Mouse (Mus musculus) embryo, embryonic 11 days (tissue): ENCODE measurements at regions not wholly inside any gene's neighbourhood (a gene's known extent, or its start where the extent isn't known, plus 50 kb on each side); places are given as distances from the start of the nearest gene placed in this dataset.

ENCODE experiments used
- DNase-seq: peaks from one replicate; pipeline ENCODE4 v3.0.0-alpha.2; 2015

GRCm38 (mm10) chr4:134990651-134991050, 60.0 kb downstream of the Syf2 start:
- no peak for DNase-seq

GRCm38 (mm10) chr4:134993526-134994122, 62.9 kb downstream of the Syf2 start:
- DNase-seq = no peak

DNA sequence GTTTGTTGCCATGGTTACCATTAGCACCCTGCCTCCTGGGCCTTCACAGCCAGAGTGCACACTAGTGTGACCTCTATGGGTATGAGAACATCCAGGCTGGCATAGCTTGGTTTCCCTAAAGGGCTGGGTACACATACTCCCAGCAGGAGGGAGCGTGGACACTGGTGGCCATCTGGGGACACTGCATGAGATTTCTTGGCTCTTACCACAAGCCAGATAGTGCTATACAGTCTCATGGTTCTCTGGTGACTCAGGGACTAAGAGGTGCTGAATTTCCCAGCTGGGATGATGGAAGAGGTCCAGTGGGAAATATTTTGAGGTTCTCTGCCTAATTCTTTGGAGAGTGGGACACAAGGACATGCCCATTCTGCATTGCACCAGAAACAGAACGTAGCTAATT, 63.5 kb downstream of the Syf2 start:
- DNase-seq = no peak

DNA sequence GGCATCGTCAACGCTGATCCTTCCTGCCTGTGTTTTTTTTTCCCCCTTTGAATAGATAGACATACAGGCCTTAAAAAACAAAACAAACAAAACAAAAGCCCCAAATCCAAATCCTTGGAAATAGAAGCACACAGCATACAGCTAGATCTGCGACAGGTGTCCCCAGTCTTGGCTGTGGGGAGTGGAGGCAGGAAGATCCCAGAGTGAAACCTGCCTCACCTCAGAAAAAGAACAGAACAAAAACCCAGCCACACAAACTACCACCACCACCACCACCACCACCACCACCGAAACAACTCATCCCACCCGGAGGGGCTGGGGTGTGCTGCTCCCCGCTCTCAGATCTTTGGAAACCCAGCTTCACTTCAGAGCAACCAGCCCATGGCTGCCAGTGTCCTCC, 64.0 kb downstream of the Syf2 start:
- no peak for DNase-seq

GRCm38 (mm10) chr4:134995052-134995451, 64.4 kb downstream of the Syf2 start:
- DNase-seq = no peak

DNA sequence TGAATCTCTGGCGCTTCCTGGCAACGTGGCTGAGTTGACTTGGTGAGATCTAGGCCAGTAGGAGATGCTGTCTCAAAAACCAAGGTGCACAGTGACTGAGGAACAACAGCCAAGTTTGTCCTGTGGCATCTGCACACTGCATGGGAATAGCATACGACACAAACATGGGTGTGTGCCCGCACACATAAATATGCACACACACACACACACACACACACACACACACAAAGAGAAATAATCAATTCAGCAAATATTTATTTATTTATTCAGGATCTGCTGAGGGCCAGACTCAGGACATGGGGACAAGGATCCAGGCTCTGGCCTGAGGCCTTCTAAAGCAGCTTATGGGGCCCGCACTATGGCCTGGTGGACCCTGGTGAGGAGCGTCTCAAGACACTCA, 65.4 kb downstream of the Syf2 start:
- DNase-seq = no peak

DNA sequence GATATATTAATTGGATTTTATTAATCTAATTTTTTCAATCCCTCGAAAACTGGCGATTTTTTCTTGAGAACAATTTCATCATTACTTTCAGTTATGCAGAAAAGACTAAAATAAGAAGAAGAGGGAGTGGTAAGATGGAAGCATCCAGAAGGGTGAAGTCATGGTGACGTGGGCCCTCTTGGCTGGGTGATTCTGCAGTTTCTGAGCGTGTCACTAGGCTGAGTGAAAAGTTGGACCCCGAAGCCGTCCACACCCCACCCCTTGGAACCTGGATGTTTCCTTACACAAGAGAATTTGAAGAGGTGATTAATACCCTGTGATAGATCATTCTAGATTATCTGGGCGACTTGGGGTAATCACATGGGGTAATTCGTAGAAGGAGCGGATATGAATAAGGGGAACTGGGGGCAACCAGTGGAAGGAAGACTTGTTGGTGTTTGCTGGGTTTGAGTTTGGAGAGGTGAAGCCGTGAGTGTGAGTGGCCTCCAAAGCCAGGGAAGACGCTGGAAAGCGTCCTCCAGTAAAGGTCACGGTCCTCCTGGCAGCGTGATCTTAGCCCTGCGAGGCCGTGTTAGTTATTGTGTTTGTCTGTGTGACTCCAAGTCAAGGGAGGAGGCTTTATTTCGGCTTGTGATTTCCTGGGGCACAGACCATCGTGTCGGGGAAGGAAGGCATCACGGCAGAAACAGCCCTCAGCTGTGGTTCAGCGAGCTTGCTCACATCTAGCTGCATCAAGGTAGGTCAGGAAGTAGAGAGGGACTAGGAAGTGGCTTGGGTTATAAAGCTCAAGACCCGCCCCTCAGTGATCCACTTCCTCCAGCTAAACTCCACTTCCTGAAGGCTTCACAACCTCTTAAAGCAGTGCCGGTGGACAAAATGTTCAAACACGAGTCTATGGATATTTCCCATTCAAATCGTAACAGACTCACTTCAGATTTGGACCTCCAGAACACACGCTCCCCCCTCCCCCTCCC, 67.0 kb downstream of the Syf2 start:
- no peak for DNase-seq

GRCm38 (mm10) chr4:134998928-134999658, 68.4 kb downstream of the Syf2 start:
- no peak for DNase-seq

GRCm38 (mm10) chr4:135002091-135002925, 71.6 kb downstream of the Syf2 start:
- DNase-seq = peak; percentile 59

DNA sequence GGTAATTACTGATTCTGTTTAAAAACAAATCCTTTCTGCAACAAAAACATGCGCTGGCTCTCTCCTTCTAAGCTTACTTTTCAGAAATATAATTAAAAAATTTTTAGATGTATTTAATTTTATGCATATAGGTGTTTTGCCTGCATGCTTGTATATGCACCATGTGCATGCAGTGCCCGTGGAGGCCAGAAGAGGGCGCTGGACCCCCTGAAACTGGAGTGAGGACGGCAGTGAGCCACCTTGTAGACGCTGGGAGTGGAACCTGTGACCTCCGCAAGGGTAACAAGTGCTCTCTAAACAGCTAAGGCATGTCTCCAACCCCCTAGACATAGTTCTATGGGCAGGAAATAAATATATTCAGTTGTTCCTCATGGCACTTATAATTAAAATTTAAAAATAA, 80.7 kb downstream of the Syf2 start:
- DNase-seq = no peak

DNA sequence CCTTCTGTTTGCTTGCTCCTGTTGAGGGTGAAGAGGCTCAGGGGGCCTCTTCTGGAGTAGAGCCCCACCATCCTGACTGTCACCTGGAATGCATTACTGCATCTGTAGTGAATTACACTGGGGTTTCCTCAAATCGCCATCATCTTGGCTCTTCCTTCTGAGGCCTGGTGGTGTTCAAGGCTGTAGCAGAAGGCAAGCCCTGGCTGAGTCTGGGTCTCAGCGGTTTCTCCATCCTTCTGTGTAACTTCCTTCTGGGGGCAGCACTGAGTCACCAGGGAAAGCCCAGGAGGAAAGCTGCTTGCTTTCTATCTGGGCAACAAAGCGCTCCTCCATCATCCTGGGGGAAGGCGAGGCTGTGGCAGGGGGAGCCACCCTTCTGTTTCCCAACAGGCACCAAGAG, 82.2 kb downstream of the Syf2 start:
- no peak for DNase-seq

- DNase-seq = no peak
Observed at GRCm38 (mm10) chr4:135013932-135014331, 83.2 kb downstream of the Syf2 start.

DNA sequence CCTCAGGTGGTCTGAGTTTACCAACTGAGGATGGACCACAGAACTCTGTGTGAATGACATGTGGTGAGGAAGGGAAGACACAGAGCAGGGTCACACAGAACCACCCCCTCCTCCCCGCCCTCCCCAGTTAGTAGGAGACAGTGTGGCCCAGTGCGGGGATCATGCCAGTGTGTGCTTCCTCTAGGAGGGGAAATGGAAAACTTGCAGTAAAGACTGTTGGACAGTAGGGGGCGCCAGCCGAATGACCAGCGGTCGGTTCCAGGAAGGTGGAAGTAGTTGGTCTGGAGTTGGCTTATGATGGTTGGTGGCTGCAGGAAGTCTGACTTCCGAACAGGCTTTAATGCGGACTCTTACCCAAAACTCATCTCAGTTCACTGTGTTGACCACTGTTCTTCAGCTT, 87.3 kb downstream of the Syf2 start:
- peak; percentile 58 for DNase-seq

GRCm38 (mm10) chr4:135019120-135019519, 88.4 kb downstream of the Syf2 start:
- no peak for DNase-seq

- no peak for DNase-seq
Observed at GRCm38 (mm10) chr4:135020262-135020991, 89.7 kb downstream of the Syf2 start.

- no peak for DNase-seq
Observed at GRCm38 (mm10) chr4:135023200-135023599, 92.5 kb downstream of the Syf2 start.

GRCm38 (mm10) chr4:135025802-135026201, 94.7 kb upstream of the Runx3 start:
- no peak for DNase-seq

DNA sequence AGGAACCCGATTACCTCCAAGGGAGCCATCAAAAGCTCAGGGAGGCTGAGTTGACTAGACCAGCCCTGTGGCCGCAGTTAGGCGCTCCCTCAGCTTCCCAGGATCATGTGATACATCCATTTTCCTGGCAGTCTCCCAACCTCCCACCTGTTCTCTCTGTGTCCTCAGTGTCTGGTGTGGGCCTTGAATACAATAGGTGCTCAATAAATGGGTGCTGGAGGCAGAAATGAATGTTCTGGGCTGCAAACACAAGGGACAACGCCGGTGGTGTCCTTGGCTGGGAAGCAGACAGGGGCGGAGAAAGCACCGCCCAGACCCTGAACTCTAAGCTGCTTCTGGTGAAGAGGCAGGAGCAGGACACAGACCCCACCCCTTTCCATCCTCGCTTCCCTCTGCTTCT, 93.3 kb upstream of the Runx3 start:
- no peak for DNase-seq

GRCm38 (mm10) chr4:135029723-135030122, 90.7 kb upstream of the Runx3 start:
- no peak for DNase-seq

DNA sequence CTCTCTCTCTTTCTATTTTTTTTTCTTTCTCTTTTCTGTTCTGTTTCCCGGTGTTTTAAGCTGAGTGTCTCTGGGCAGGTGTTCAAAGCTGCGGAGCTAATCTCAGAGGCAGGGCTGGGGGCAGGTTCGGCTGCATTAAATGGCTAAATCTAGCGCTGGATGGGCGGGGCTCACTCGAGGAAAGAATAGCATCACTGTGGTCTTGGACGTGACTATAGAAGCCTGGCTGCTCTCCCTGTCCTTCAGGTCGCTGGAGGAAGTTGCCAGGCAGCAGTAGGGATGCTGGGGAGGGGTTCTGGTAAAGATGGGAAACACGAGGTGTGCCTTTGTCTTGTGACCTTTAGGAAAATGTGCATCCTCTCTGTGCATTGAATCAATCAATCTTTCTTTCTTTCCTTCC, 88.0 kb upstream of the Runx3 start:
- DNase-seq = no peak

DNA sequence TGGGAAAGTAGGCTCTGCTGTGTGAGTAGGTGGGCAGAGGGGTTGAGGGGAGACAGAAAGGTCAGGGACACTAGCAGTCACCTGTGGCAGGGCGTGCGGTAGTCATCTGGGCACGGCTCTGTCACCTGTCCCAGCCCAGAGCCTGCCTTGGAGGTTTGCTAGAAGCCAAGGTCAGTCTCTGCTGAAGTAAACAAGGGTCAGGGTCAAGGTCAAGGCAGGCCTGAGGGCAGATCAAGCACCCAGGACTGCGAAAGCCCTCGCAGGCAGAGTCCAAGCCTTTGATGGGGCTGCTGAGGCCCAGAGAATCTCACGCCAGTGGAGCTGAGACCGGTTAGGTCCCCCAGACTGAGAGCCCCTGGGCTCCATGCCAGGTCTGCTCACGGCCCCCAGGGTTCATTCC, 87.2 kb upstream of the Runx3 start:
- no peak for DNase-seq

DNA sequence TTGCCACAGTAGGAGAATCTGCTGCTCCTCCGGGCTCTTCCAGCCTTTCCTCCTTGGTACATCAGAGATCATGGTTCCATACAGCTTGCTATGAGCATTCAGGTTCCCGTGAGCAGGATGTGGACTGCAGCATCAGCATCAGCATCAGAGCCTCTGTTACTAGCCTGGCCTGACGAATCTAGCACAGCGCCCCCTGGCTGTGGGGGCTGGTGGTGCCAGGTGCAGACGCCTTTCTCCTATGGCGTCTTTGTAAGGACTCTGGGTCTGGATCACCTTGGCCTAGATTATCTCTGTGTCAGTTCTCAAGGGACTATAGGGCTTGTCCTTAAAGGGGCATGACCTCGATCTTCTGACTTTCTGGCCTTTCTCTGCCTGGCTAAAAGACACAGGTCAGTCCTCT, 86.0 kb upstream of the Runx3 start:
- DNase-seq = peak; percentile 48
